Mouse (Mus musculus): ENCODE measurements around the gene Gcnt4. TPM values are rescaled to one million over a fixed set of nuclear protein-coding genes. Genes with fewer than 3 reads are reported as not detected.

Gene Gcnt4
- not detected for total RNA-seq (2023)

GRCm38 (mm10) chr13:96923999-96924961 lies at the start of gene Gcnt4:
Gene Gcnt4 (plus strand): TSS chr13:96924689.

Other genes starting within 250 kb of the Gcnt4 start
- not detected for gene Ankrd31, start 176.4 kb upstream of the Gcnt4 start, total RNA-seq (2023)
- not detected for gene 1700029F12Rik, start 109.7 kb downstream of the Gcnt4 start, total RNA-seq (2023)
- under 1 TPM in 1 of 2 experiments, not detected in 1; 0.11 TPM for gene Fam169a, start 142.6 kb downstream of the Gcnt4 start, total RNA-seq (2023)
- gene Gm6169, start 174.5 kb downstream of the Gcnt4 start, total RNA-seq (2023): 100 to 1,000 TPM in 1 of 2 experiments, 1 to 10 TPM in 1; 3.5 to 132 TPM
- gene Gfm2, start 213.2 kb downstream of the Gcnt4 start, total RNA-seq (2023): 10 to 100 TPM; 15.2 to 16.2 TPM
- gene Nsa2, start 213.2 kb downstream of the Gcnt4 start, total RNA-seq (2023): 10 to 100 TPM; 52.6 to 59.1 TPM

Data from neutrophil, adult 83 days (primary cell).